Mouse (Mus musculus) lung, embryonic 16.5 days (tissue): ENCODE results near the gene Mrln. TPM values are rescaled to one million over a fixed set of nuclear protein-coding genes. Genes with fewer than 3 reads are reported as not detected.

Experiments used
- ATAC-seq: fragments of 200-750 bp; cut with Nextera tagmentation; 2 replicates; pipeline ENCODE4 v1.8.0; 2017; ENCODE audit warnings: low read depth, mild to moderate bottlenecking, moderate library complexity
- H3K27ac ChIP-seq: fragments of 300-500 bp; sonication (generic); 2 replicates; pipeline ENCODE4 v1.5.1; 2014; ENCODE audit warnings: mild to moderate bottlenecking, control low read depth, low read length
- H3K27me3 ChIP-seq: fragments of 300-500 bp; sonication (generic); 2 replicates; pipeline ENCODE4 v1.6.1; 2014; ENCODE audit warnings: low read depth, low read length, mixed read lengths; ENCODE audit not compliant: control insufficient read depth, insufficient read depth
- H3K36me3 ChIP-seq: fragments of 300-500 bp; sonication (generic); 2 replicates; pipeline ENCODE4 v1.6.1; 2014; ENCODE audit warnings: low read length; ENCODE audit not compliant: control insufficient read depth, insufficient read depth
- H3K4me1 ChIP-seq: fragments of 300-500 bp; sonication (generic); replicated peaks from 2 replicates; pipeline ENCODE4 v1.6.1; 2014; ENCODE audit warnings: low read length, mixed read lengths; ENCODE audit not compliant: control insufficient read depth, insufficient read depth
- H3K4me2 ChIP-seq: fragments of 300-500 bp; sonication (generic); 2 replicates; pipeline ENCODE4 v1.6.1; 2014; ENCODE audit warnings: low read depth, low read length, control low read depth
- H3K4me3 ChIP-seq: fragments of 300-500 bp; sonication (generic); 2 replicates; pipeline ENCODE4 v1.5.1; 2014; ENCODE audit warnings: mild to moderate bottlenecking, low read length, control low read depth
- H3K9ac ChIP-seq: fragments of 300-500 bp; sonication (generic); 2 replicates; pipeline ENCODE4 v1.6.1; 2014; ENCODE audit warnings: low read length, control low read depth
- H3K9me3 ChIP-seq: fragments of 300-500 bp; sonication (generic); 2 replicates; pipeline ENCODE4 v1.6.1; 2016; ENCODE audit warnings: low read length; ENCODE audit not compliant: control insufficient read depth
- WGBS: fragments of 180-500 bp; shearing (Covaris S2); extraction: QIAGEN DNeasy Blood & Tissue Kit; methylation state at CpG from one replicate; pipeline ENCODE4 v1.1.7; 2014; 5-methylcytosine and 5-hydroxymethylcytosine counted together
- polyA plus RNA-seq: library from polyadenylated mRNA; unstranded; fragments of >200 nt; fragmentation: Nextera tagmentation; extraction: Ambion mirVana; gene quantifications from 2 replicates; pipeline ENCODE4 v1.2.1, GENCODE M21; 2015

The Mrln gene
- polyA plus RNA-seq = 1.6 and 1.9 TPM in 2 replicates

DNA sequence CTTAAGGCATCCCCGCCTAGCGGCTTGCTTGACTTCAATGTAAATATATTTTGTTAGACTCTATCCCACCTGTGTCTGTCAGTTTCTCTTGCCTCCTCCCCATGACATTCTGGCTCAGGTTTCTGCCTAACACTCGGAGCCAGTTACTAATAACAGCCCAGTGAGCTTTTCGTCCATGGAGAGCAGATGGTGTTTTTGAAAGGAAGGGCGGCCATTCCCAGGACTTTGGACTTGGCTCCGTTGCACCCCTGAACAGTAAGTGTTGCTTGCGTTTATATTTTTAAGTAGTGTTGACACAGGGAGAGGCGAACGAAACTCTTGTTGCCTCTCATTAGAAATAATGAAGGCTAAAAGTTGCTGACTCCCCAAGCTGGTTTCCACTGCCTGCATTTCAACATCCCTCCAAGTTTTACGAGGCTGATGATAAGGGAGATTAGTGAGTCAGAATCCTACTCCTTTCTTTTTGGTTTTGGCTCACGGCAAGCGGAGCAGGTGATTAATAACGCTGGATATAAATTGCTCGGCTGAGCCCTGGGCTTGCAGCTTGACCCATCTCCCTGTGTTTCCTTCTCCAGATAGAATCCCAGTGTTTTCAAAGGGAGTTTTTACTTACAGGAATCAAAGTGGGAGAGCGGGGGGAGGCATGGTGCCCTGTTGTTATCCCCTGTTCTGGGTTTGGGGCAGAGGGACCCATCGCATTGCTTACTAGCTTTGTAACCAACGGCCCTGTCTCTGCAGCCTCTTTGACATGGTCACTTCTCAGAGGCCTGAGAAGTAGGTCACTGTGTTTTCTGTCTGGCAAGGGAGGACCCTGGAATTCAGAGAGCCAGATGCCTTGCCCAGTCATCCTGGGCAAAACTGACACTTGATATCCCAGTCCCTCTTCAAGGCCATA, at the start of gene Mrln:
Mrln (plus strand) TSS at position 160 of the 895 bp plus-strand sequence.
- Histone ChIP-seq H3K9me3 (no peaks in the 10 kb centered on the region), H3K4me1 (peaks cover 2% of the 10 kb centered on the region; the same call in 1 of the 2 replicates), H3K27ac (no peak within 1 kb of the TSS), H3K4me3 (no peak within 1 kb of the TSS), H3K9ac (no peak within 1 kb of the TSS), H3K27me3 (no peaks in the 10 kb centered on the region), H3K4me2 (peak within 1 kb of the TSS; percentile 7; the same call in 1 of the 2 replicates), H3K36me3 (no peaks in the 10 kb centered on the region)
- peak; percentile 51; the same call in 1 of the 2 replicates for ATAC-seq
- 41% methylated on average over 17 of the region's 17 CpGs for WGBS

DNA sequence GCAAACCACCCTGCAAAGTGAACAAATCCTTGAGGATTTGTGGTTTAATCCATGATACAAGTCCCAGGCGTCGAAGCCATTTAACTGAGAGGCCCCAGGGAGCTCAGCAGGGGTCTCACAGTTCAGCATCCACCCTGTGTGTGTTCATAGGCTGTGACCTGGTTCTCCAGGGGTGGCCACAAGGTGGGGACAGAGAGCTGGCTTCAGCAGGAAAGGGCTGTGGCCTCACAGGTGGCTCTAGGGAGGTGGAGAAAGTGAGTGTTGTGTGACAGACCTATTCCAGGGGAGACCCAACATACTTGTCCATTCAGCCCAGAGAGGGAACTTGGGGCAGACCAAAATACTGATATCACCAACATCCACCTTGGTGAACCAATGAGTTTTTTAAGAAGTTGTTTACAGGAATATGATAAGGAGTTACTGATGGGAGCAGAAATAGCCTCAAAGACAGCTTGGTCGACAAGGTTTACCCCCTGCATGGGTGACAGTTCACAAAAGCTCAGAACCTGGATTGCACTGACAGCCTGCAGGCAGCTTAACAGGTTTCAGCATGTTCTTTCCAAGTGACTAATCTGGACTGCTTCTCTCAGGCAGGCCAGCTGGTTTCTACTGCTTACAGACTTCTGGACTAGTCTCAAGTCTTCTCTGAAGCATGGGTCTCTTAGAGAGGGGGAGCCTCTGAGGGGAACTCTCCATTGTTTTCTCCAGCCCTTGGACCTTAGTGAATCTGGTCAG, 47.9 kb upstream of the Mrln start:
- no peak for ATAC-seq
- 78% methylated on average over 3 of the region's 3 CpGs for WGBS
- no peak overlapping the region for H3K4me2 ChIP-seq
- no peak overlapping the region for H3K9ac ChIP-seq
- peaks cover 5% of the 10 kb centered on the region; the same call in 1 of the 2 replicates for H3K9me3 ChIP-seq
- no peak overlapping the region for H3K27ac ChIP-seq
- H3K36me3 ChIP-seq = peaks cover 16% of the 10 kb centered on the region
- no peaks in the 10 kb centered on the region for H3K4me1 ChIP-seq
- H3K4me3 ChIP-seq = no peak overlapping the region
- H3K27me3 ChIP-seq = no peaks in the 10 kb centered on the region

DNA sequence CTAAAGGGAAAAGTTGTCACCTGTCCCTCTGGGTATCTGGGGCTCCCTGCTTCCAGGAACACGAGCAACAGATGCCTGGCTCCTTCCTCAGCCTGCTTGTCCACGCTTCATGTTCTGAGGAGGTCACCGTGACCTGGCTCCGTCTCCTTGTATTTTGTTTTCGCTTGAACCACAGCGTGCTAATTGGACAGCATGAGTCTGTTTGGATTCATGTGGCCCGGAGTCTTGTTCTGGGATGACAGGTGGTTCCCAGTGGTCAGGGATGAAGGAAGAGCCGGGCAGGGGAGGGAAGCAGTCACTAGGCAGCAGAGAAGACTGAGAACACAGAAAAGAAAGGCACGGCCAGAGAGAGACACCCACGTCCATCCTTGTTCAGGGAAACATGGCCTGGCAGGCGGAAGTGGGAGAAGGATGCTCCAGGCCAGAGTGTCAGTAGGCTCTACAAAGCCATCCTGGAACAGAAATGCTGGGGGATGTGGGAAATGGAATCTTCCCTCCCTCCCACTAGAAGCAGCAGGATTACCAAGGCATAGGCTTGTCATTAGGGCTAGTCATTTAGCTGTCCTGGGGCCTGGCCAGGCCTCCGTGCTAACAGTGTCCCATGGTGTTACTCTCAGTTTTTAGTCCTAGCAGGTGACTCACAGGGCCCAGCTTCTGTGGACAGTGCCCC, 44.7 kb upstream of the Mrln start:
- Histone ChIP-seq H3K36me3 (peaks cover 13% of the 10 kb centered on the region), H3K27ac (no peak overlapping the region), H3K27me3 (no peaks in the 10 kb centered on the region), H3K4me3 (no peak overlapping the region), H3K9me3 (peaks cover 5% of the 10 kb centered on the region; the same call in 1 of the 2 replicates), H3K4me2 (no peak overlapping the region), H3K4me1 (no peaks in the 10 kb centered on the region), H3K9ac (no peak overlapping the region)
- WGBS = 84% methylated on average over 12 of the region's 12 CpGs
- ATAC-seq = no peak

DNA sequence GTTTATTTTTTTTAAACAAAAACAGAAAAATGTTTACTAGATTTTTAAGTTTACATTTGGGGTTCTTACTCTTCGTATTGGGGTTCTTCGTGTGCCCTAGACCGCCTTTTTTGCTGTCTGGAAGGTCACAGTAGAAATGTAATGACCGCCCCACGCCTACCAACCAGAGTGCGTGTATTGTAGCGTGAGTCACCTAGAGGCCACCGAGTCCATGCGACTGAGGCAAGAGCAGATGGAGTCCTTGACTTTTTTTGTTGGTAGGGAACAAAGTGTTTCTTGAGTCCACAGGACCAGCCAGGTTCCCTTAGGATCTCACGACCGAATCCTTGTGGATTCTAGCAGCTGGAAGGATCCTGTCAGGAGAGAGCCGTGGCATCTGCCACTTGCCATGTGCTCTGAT, 43.7 kb upstream of the Mrln start:
- H3K27ac ChIP-seq = no peak overlapping the region
- peaks cover 5% of the 10 kb centered on the region; the same call in 1 of the 2 replicates for H3K9me3 ChIP-seq
- H3K4me1 ChIP-seq = no peaks in the 10 kb centered on the region
- peaks cover 12% of the 10 kb centered on the region for H3K36me3 ChIP-seq
- H3K9ac ChIP-seq = no peak overlapping the region
- no peak overlapping the region for H3K4me2 ChIP-seq
- 84% methylated on average over 12 of the region's 12 CpGs for WGBS
- no peak for ATAC-seq
- H3K27me3 ChIP-seq = no peaks in the 10 kb centered on the region
- no peak overlapping the region for H3K4me3 ChIP-seq

DNA sequence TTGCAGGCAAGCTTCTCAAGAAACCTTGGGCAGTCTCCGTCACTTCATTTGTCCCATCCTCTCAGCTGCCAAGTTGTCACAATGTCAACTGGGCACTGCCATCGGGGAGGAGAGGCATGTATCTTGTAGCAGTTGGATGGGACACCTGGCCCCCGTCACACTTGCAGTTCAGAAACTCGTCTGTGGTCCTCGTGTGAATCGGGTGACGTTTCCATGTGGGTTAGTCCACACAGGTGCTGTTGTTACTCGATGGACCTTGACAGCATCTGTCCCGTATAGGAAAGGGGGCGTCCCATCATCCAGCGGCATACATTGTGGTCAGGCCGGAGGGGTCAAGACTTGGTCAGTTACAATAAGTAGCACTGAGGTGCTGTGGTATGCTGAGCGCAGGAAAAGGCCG, 43.0 kb upstream of the Mrln start:
- H3K27me3 ChIP-seq = no peaks in the 10 kb centered on the region
- 84% methylated on average over 14 of the region's 14 CpGs for WGBS
- no peak overlapping the region for H3K4me2 ChIP-seq
- H3K9me3 ChIP-seq = peaks cover 5% of the 10 kb centered on the region; the same call in 1 of the 2 replicates
- no peak overlapping the region for H3K27ac ChIP-seq
- no peak overlapping the region for H3K4me3 ChIP-seq
- ATAC-seq = no peak
- H3K9ac ChIP-seq = no peak overlapping the region
- H3K4me1 ChIP-seq = 0 out of 2 replicates have a peak, but pooled peaks cover 4% of the 10 kb centered on the region
- peaks cover 7% of the 10 kb centered on the region for H3K36me3 ChIP-seq

DNA sequence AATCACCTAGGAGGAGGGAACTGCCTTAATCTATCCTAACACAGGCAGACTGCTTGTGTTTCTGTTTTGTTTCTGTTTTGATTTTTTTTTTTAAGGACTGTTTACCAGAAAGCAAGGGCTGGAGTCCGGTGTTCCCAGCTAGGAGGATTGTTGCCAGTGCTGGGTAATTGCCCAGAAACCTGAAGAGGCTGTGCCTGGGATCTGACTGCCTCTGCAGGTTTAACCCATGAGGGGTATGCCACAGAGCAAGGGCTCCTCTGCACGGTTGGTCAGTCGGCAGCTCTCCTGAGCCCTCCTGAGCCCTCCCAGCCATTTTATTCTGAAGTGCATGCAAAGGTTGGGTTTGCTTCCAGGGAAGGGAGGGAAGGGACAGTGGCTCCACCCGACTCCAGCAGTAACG, 40.8 kb upstream of the Mrln start:
- H3K4me2 ChIP-seq = no peak overlapping the region
- ATAC-seq = no peak
- 57% methylated on average over 5 of the region's 5 CpGs for WGBS

DNA sequence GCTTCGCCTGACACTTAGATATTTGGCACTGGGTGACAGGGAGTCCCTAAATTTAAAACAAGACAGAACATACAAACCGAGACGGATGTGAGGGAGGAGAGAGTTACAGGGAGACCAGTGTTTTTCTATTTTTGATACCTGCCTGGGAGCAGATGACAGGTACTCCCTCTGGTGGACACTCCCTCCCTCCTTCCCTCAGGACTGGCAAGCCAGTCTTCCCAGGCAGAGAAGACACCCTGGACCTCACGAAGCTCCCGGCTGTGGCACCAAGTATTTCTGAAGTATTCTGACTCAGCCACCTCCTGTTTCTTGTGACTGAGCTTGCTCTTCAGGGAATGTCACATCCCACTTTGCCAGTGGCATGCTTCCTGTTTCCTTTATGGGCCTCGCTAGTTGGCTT, 38.6 kb upstream of the Mrln start:
- Histone ChIP-seq H3K27me3 (no peaks in the 10 kb centered on the region), H3K36me3 (peaks cover 6% of the 10 kb centered on the region; the same call in 1 of the 2 replicates), H3K9ac (no peak overlapping the region), H3K4me3 (no peak overlapping the region), H3K4me1 (peaks cover 4% of the 10 kb centered on the region; the same call in 1 of the 2 replicates), H3K27ac (no peak overlapping the region), H3K4me2 (no peak overlapping the region), H3K9me3 (no peaks in the 10 kb centered on the region)
- ATAC-seq = no peak
- 54% methylated on average over 6 of the region's 6 CpGs for whole genome bisulfite sequencing

More for the DNA sequence above, 40.8 kb upstream of the Mrln start:
- peaks cover 2% of the 10 kb centered on the region; the same call in 1 of the 2 replicates for H3K36me3 ChIP-seq
- H3K27me3 ChIP-seq = no peaks in the 10 kb centered on the region
- H3K27ac ChIP-seq = no peak overlapping the region
- H3K4me1 ChIP-seq = peaks cover 4% of the 10 kb centered on the region; the same call in 1 of the 2 replicates
- no peaks in the 10 kb centered on the region for H3K9me3 ChIP-seq
- no peak overlapping the region for H3K9ac ChIP-seq
- H3K4me3 ChIP-seq = no peak overlapping the region

DNA sequence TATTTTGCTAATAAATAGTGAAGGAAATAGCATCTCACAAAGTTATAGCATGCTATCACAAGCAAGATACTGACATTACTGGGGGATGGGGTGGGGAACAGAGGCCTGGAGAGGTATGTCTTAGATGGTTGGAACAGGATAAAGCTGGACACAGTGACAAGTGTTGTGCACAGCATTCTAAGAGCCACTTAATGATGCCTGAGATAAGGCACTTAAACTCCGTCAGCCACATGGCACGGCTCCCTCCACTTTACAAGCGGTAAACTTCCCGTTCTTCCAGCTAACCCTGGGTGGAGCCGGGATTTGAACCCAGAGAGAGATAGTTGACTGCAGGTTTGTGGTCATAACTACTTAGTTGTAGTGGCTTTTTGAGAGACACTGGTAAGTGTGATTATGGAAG, 38.0 kb upstream of the Mrln start:
- no peak overlapping the region for H3K27ac ChIP-seq
- H3K9me3 ChIP-seq = no peaks in the 10 kb centered on the region
- no peak overlapping the region for H3K4me2 ChIP-seq
- H3K9ac ChIP-seq = no peak overlapping the region
- peaks cover 4% of the 10 kb centered on the region; the same call in 1 of the 2 replicates for H3K4me1 ChIP-seq
- no peak overlapping the region for H3K4me3 ChIP-seq
- no peaks in the 10 kb centered on the region for H3K27me3 ChIP-seq
- peaks cover 8% of the 10 kb centered on the region; the same call in 1 of the 2 replicates for H3K36me3 ChIP-seq
- 58% methylated on average over 5 of the region's 5 CpGs for WGBS
- ATAC-seq = peak; percentile 48; the same call in 1 of the 2 replicates
